Mouse (Mus musculus) 3T3-L1 (cell line): ENCODE measurements at regions not wholly inside any gene's neighbourhood (a gene's known extent, or its start where the extent isn't known, plus 50 kb on each side); places are given as distances from the start of the nearest gene placed in this dataset.
A peak's percentile ranks its signal among the peaks of the same experiment; 100 is the strongest.

ENCODE experiments used
- DNase-seq: peaks from one replicate; pipeline ENCODE4 v3.0.0-alpha.2; 2015; ENCODE audit warnings: low read depth, low spot score

- peak; percentile 25 for DNase-seq
Observed at GRCm38 (mm10) chr14:24939476-24940200, 452.7 kb downstream of the Rps24 start.

DNA sequence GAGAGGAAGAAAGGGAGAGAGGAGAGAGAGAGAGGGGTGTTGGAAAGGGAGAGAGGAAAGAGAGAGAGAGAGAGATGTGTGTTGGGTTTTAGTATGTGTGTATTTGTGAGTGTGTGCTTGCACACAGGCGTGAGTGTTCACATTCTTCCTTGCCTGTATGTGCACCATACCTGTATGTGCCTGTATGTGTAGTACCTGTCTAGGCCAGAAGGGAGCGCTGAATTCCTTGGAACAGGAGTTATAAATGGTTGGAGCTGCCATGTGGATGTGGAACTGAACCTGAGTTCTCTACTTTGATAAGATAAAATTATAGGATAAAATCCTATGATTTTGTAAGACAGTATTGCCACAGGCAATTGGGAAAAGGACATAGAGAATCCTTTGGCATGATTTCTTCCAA, 458.8 kb downstream of the Rps24 start:
- DNase-seq, result no peak

GRCm38 (mm10) chr14:24947084-24947483, 460.2 kb downstream of the Rps24 start:
- DNase-seq, result no peak

DNA sequence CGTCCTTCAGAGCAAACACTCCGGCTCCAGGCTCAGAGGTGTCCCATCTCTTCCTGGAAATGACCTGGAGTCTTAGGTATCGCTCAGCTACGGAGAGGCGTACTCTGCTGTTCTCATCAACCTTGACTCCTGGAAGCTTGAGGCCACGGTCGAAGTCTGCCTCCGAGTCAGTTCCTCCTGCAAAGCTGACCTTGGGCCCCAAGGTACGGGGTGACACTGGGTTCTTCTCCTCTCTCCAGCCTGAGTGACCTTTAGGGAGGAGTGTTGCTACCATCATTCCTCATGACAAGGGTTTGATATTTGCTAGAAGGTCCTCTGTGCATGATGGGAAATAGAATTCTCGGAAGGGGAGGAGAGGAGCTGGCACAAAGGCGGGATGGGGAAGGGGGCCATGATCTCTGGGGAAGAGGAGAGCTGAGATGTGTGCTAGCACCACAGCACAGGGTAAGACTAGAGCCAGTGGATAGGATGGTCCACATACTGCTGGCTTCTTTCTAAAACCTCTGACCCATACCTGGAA, 469.0 kb downstream of the Rps24 start:
- DNase-seq, result no peak

DNA sequence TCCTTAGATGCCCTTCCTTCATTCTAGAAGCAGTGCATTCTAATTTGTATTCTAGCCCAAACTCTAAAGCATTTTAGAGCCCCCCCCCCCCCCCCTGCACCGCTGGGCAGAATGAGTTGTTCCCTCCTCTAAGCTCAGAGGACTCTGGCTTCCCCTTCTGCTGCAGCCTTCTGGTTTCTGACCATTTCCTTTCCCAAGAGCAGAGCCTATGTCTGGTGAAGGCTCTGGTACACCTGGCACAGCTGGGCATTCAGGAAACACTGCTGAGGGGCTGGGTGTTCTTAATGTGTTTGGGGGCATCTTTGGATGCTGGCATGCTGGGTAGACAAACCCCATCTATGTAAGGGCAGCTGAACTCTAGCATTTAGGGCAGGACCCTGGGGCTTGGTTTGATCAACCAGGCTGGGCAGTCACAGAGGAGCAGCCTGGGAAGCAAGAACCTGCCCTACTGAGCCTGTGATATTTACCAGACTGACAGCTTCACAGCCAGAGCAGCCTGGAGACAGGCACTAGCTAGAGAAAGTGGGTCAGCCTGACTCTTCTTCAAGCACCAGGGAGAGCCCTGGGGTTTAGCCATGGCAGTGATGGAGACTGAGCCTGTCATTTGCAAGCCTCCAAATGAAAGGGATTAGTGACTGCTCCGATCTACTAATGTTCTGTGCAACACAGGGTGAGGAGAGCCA, 469.7 kb downstream of the Rps24 start:
- no peak for DNase-seq

DNA sequence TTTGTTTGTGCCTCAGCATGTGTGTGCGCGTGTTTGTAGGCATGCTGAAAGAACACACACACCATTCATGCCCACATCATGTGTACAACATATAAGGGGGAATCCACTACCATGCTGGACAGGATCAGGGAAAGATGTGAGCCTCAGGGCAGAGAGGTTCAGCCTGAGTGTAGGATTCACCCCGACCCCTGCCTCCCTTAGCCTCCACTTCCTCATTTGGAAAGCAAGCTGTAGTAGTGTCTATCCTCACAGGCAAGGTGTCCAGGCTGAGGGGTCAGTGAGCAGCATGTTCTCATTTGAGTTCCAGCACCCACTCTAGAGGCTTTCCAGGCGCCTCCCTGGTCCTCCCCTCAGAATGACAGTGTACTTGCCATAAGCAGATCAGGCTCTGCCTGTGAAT, 470.5 kb downstream of the Rps24 start:
- DNase-seq, result no peak

DNA sequence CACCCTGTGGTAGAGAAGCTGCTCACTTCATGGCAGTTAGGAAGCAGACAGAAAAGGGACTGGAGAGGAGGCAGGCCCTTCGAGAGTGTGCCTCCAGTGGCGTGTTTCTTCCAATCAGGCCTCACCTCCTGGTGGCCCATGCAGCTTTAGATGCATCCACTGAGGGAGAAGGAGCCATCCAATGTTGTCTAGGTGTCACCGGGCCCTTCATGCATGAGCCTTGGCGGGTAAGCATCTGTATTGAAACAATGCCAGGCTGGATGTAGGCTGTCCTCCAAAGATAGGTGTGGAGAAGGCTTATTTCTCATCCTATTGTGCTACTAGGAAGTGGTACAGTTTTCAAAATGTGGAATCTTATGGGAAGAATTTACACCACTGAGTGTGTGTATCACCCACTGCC, 471.9 kb downstream of the Rps24 start:
- no peak for DNase-seq

DNA sequence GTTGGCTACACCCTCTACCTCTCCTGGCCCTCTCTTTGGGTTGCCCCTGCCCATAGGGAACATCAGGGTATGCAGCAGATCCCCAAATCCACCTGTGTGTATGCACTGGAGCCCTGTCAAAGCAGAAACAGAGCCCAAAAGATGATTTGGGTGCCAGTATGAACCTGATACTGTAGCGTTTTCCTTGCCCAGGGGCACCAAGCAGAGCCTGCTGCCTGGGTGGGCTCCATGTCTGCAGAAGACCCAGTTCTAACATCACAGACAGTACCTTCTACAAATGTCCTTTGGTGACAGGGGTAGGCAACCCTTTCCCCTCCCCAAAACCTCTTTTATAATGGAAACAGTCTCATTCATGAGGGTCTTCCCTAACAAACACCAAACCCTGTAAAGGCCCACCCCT, 472.5 kb downstream of the Rps24 start:
- no peak for DNase-seq

DNA sequence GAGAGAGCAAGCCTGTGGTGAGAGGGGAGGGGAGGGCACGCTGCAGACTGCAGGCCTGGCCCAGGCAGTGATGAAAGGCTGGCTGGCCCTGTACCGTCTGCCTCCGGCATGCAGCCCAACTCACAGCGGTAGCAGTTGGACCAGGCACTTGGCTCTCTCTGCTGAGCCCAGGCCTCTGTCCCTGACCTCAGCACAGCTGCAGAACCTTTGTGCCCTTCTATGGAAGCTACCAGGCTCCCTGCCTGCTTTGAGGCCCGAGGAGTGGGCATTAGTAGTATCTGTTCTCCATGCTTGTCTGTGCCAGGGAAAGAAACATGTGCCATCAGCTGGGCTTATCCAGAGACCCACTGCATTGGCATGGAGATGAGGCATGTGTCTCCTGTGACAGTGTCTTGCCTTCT, 473.2 kb downstream of the Rps24 start:
- DNase-seq, result no peak

DNA sequence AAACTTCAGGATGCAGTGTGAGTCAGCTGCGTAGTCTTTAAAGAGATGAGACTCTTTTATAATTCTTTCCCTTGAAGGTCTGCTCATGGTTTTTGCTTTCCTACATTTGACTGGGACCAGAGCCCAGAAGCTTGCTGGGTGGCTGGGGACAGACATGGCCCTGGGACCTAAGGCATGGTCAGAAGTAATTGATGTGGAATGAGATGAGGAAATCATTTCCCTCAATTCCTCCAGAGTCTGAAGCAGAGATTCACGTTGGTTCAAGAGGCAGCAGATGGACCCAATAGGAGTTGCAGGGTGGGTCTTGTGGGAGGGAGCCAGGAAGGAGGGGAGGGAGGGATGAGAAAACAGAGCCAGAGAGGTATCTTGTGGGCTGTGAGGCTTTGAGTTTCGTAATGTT, 473.9 kb downstream of the Rps24 start:
- DNase-seq, result peak; percentile 12

DNA sequence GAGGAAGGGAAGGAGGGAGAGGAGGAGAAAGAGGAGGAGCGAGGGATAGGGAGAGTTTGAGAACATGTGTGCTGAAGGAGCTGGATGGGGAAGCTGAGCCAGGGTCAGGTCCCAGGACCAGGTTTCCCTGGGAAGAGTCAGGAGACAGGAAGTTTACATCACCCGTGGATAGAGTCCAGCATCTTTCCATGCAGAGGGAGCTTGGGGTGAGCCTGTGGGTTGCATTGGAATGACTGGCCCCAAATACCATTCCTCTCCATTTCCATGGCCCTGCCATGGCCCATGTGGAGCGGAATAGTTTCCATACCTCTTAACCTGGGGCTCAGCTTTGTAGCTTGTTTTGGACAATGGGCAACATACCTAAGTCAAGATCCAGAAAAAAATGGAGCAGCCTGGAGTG, 474.8 kb downstream of the Rps24 start:
- DNase-seq, result peak; percentile 60

DNA sequence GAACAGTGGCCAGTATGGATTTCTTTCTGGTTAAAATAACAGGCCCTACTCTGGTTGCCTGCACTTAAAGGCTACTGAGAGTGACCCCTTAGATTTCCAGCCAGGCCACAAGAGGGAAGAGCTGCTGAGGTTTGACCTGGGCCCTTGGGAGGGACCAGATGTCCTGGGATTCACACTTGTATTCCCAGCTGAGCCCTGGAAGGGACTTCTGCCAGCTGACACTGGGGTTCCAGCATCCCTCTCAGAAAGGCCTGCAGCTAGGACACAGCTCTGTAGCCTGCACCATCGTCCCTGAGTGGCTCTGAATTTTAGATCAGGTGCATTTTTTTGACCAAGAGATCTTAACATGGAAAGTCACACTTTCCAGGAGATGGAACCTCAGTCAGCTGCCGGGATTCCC, 482.7 kb downstream of the Rps24 start:
- no peak for DNase-seq

GRCm38 (mm10) chr14:24972357-24972756, 485.4 kb downstream of the Rps24 start:
- DNase-seq, result no peak

GRCm38 (mm10) chr14:24973039-24973438, 485.9 kb upstream of the Zmiz1 start:
- no peak for DNase-seq

GRCm38 (mm10) chr14:24973591-24973990, 485.4 kb upstream of the Zmiz1 start:
- DNase-seq, result no peak

DNA sequence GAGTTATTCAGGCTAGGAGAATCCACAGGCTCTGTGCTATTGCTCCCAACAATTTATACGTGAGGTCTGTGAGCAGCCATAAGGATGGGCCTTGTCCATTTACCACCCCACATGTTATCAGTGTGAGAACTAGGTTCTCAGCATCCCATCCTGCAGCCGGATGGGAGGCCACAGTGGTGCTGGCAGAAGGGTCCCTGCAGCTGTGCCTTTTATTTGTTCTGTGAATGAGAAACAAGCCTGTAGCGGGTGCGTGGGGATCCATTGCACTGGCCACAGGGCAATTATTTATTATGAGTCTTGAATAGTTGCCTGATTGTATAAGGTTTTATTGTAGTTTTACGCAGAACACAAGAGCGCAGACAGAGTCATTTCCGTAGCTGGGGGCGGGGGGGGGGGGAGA, 476.5 kb upstream of the Zmiz1 start:
- DNase-seq, result no peak

DNA sequence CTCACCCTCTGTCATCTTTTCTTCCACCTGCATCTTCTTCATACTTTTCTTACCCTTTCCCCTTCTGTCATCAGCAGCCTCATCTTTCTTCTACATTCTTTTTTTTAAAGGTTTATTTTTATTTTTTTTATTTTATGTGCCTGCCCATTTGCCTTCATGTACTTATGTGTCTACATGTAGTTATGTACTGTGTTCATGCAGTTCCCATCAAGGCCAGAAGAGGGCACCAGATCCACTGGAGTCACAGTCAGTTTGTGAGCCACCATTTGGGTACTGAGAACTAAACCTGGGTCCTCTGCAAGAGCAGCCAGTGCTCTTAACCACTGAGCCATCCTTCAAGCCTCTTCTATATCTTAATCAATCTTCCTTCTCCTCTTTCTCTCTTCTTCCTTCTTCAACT, 475.7 kb upstream of the Zmiz1 start:
- DNase-seq, result peak; percentile 49

DNA sequence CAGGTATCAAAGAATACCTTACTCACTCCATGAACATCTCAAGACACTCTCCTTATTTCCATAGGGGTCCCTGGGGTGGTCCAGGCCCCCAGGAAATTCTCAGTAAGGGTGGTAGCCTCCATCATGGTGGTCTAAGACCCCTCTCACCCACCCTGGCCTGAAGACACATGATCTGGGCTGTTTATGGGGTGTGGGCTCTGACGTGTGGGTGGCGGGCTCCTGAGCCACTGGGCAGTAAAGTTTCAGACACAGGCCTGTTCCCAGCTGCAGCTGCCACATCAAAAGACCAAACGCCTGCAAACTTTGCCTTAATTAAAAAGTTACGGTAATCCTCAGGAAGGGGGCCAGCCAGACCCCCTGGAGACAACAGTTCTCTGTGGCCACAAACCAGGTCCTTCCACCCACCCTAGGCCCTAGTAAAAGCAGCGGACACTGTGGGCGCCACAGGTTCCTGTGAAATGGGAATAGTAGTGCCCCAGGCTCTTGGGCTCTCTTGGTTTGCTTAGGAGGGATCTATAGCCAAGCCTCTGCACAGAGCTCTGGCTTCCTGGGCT, 473.1 kb upstream of the Zmiz1 start:
- DNase-seq, result no peak

DNA sequence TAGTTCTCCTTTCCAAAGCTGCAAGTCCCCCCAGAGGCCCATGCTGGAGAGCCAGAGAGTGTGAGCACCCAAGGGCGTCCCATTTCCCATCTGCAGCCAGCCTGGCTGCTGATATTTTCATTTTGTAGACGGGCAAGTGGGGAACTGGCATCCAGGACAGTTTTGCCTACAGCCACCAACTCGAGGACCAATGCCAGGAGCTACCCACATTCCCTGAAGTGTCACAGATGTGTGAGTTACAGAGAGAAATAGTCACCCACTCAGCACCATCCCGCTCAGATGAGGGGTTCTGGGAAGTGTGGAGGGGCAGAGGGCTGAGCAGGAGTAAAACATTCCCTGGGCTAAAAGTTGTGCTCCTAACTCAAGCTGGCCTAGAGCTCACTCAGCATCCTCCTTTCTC, 472.6 kb upstream of the Zmiz1 start:
- DNase-seq, result no peak

- DNase-seq, result no peak
Observed at GRCm38 (mm10) chr14:24993751-24994658, 465.0 kb upstream of the Zmiz1 start.

GRCm38 (mm10) chr14:24995226-24995625, 463.8 kb upstream of the Zmiz1 start:
- DNase-seq, result no peak
